Mouse (Mus musculus) thymus, adult 2 months (tissue): Measurements from ENCODE around the gene Metap1d. TPM values are rescaled to one million over a fixed set of nuclear protein-coding genes. Genes with fewer than 3 reads are reported as not detected.
A peak's percentile ranks its signal among the peaks of the same experiment; 100 is the strongest.

Experiments used
- DNase-seq: peaks from one replicate; pipeline ENCODE4 v3.0.0; 2021
- H3K27ac ChIP-seq: fragments of 200-500 bp; 2 replicates; pipeline ENCODE4 v1.5.1; 2012; ENCODE audit warnings: low read length, control low read depth; ENCODE audit not compliant: control insufficient read depth, insufficient read depth
- H3K27me3 ChIP-seq: fragments of 200-500 bp; 2 replicates; pipeline ENCODE4 v1.6.1; 2012; ENCODE audit warnings: mild to moderate bottlenecking, low read length, moderate library complexity, mixed read lengths; ENCODE audit not compliant: control insufficient read depth, insufficient read depth
- H3K36me3 ChIP-seq: fragments of 200-500 bp; 2 replicates; pipeline ENCODE4 v1.6.1; 2012; ENCODE audit warnings: mild to moderate bottlenecking, low read length, moderate library complexity; ENCODE audit not compliant: control insufficient read depth, insufficient read depth
- H3K4me1 ChIP-seq: fragments of 200-500 bp; replicated peaks from 2 replicates; pipeline ENCODE4 v1.6.1; 2012; ENCODE audit warnings: low read length; ENCODE audit not compliant: control insufficient read depth, insufficient read depth
- H3K4me3 ChIP-seq: fragments of 200-500 bp; 2 replicates; pipeline ENCODE4 v1.5.1; 2012; ENCODE audit warnings: mild to moderate bottlenecking, low read length, control low read depth, moderate library complexity; ENCODE audit not compliant: control insufficient read depth, insufficient read depth
- CTCF ChIP-seq: fragments of 200-500 bp; IDR thresholded peaks from 2 replicates; pipeline ENCODE4 v1.5.1; 2012; ENCODE audit warnings: mild to moderate bottlenecking, control low read depth, low read length, moderate library complexity, borderline replicate concordance; ENCODE audit not compliant: control insufficient read depth, poor library complexity, insufficient read depth; ENCODE audit errors: extremely low read depth
- POLR2A ChIP-seq: fragments of 200-500 bp; IDR thresholded peaks from 2 replicates; pipeline ENCODE4 v1.6.1; 2012; ENCODE audit warnings: mild to moderate bottlenecking, low read length, control low read depth, moderate library complexity; ENCODE audit not compliant: control insufficient read depth, poor library complexity, insufficient read depth; ENCODE audit errors: extremely low read depth
- WGBS: fragments of 180-500 bp; shearing (Covaris S2); methylation state at CpG from one replicate; pipeline ENCODE4 v1.1.7; 2018; 5-methylcytosine and 5-hydroxymethylcytosine counted together
- polyA plus RNA-seq: library from polyadenylated mRNA; depleted of rRNA; stranded (reverse); fragments of >200 nt; gene quantifications from 2 replicates; pipeline ENCODE4 v1.2.3, GENCODE M21; 2012

Metap1d gene
- polyA plus RNA-seq, 1 experiment, result 25.5 TPM

DNA sequence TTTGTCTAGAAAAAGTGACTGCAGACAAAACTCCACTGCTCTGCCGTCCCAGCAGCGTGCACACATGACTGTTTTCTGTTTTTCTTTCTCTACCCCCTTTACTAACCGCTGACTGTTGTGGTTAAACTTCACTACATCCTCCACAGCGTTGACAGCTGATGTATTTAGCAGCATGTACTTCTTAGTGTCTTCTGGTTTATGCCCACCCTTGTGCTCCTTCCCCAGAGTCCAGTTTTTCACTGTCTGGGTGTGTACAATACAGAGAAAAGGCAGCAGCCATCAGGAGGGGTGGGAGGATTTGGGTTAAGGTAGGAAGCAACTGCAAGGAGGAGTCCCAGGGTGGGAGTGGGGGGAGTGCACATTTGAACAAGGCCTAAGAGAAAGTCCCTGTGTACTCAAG is 69.8 kb downstream of the Metap1d start:
- DNase-seq, result peak; percentile 51
- Histone ChIP-seq H3K27me3 (peaks cover 6% of the 10 kb centered on the region), H3K36me3 (no peaks in the 10 kb centered on the region), H3K27ac (peak overlapping the region; percentile 88), H3K4me3 (0 out of 2 replicates have a peak overlapping the region, but pooled peaks have one; percentile 13), H3K4me1 (peaks cover 43% of the 10 kb centered on the region)
- TF ChIP-seq POLR2A (no peak), CTCF (no peak)
- 5% methylated on average over 4 of the region's 4 CpGs for WGBS

- no peak overlapping the region for H3K4me3 ChIP-seq
- peaks cover 45% of the 10 kb centered on the region for H3K4me1 ChIP-seq
- DNase-seq, result no peak
- 26% methylated on average over 4 of the region's 4 CpGs for WGBS
- H3K27ac ChIP-seq, result peak overlapping the region; percentile 88
- peaks cover 12% of the 10 kb centered on the region for H3K27me3 ChIP-seq
- no peaks in the 10 kb centered on the region for H3K36me3 ChIP-seq
- no peak for TF ChIP-seq POLR2A
- no peak for TF ChIP-seq CTCF
Measured at GRCm38 (mm10) chr2:71523431-71523830, 70.4 kb downstream of the Metap1d start.

GRCm38 (mm10) chr2:71524763-71525162 is 71.7 kb downstream of the Metap1d start:
- 61% methylated on average over 13 of the region's 13 CpGs for WGBS
- DNase-seq, result no peak
- Histone ChIP-seq H3K4me3 (no peak overlapping the region), H3K27me3 (peaks cover 20% of the 10 kb centered on the region), H3K4me1 (peaks cover 54% of the 10 kb centered on the region), H3K36me3 (no peaks in the 10 kb centered on the region), H3K27ac (no peak overlapping the region)
- TF ChIP-seq CTCF (no peak), POLR2A (no peak)

- Histone ChIP-seq H3K36me3 (no peaks in the 10 kb centered on the region), H3K27ac (no peak overlapping the region), H3K27me3 (peaks cover 31% of the 10 kb centered on the region), H3K4me1 (peaks cover 54% of the 10 kb centered on the region), H3K4me3 (no peak overlapping the region)
- 8% methylated on average over 10 of the region's 10 CpGs for WGBS
- no peak for DNase-seq
- no peak for TF ChIP-seq CTCF
- no peak for TF ChIP-seq POLR2A
Measured at GRCm38 (mm10) chr2:71526595-71527322, 73.7 kb downstream of the Metap1d start.

GRCm38 (mm10) chr2:71527323-71528013 is 74.4 kb downstream of the Metap1d start:
- Histone ChIP-seq H3K27me3 (peaks cover 37% of the 10 kb centered on the region), H3K4me3 (no peak overlapping the region), H3K36me3 (no peaks in the 10 kb centered on the region), H3K27ac (no peak overlapping the region), H3K4me1 (peaks cover 55% of the 10 kb centered on the region)
- no peak for DNase-seq
- 11% methylated on average over 24 of the region's 24 CpGs for WGBS
- TF ChIP-seq CTCF (no peak), POLR2A (no peak)

- Histone ChIP-seq H3K36me3 (no peaks in the 10 kb centered on the region), H3K27me3 (peaks cover 44% of the 10 kb centered on the region), H3K27ac (no peak within 1 kb of the TSS), H3K4me1 (peaks cover 56% of the 10 kb centered on the region), H3K4me3 (peak within 1 kb of the TSS; percentile 62)
- DNase-seq, result no peak
- WGBS, result 10% methylated on average over 26 of the region's 26 CpGs
- no peak for TF ChIP-seq CTCF
- TF ChIP-seq POLR2A, result no peak
Measured at GRCm38 (mm10) chr2:71528014-71528713, 75.1 kb downstream of the Metap1d start, which contains the start of gene Dlx1. Gene Dlx1, plus strand, starts transcription at chr2:71528113.
